Mouse (Mus musculus) olfactory bulb, adult 2 months (tissue): Measurements from ENCODE around the gene Gch1.

Experiments used
- CTCF ChIP-seq: fragments of 200-500 bp; IDR thresholded peaks from 2 replicates; pipeline ENCODE4 v1.5.1; 2012; ENCODE audit warnings: low read depth, mild to moderate bottlenecking, low read length, moderate library complexity; ENCODE audit not compliant: insufficient read depth
- POLR2A ChIP-seq: fragments of 200-500 bp; IDR thresholded peaks from 2 replicates; pipeline ENCODE4 v1.6.1; 2012; ENCODE audit warnings: mild to moderate bottlenecking, low read depth, low read length, moderate library complexity; ENCODE audit not compliant: insufficient read depth

DNA sequence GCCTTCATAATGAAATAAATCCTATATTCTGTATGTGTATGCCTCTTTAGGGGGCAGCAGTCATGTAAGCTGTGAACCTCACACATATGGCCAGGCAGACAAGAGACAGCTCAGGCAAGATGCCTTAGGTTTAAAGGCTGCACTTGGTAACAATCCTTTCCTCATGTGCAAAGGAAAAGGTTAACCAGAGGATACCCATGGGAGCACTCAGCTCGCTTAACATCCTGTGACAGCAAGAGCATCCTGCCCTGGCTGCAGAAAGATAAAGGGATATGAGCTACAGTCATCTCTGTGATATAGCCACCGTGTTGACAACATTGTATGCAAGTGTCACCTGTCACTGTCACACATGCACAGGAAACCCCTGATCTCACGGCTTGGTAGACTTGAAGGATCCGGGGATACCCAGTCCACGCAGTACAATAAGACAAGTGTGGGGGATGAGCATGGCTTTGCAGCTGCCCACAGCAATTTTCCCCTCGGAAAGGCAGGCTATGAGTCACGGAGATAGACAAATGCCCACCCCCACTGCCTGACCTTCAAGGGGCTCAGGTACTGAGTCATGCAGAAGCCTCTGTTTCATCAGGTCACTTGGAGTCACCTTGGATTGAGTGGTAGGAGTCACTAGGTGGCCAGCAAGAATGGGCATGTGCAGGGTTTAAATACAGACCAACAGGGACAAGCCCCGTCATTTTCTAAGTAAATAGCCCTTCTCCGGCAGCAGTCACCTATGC is 19.4 kb downstream of the Gch1 start:
- TF ChIP-seq CTCF: no peak
- TF ChIP-seq POLR2A: no peak
